Mouse (Mus musculus): ENCODE results near the gene Rpl23.

- TF ChIP-seq CTCF (IDR thresholded peaks at IDR 0.05; ENCODE audit: low read depth) (no peak), EP300 (optimal IDR thresholded peaks at IDR 0.05) (no peak)
These were observed 48.3 kb upstream of the Rpl23 start for GRCm38 (mm10) chr11:97830501-97830900.
